Mouse (Mus musculus) mouse trophoblast stem cell (cell line): ENCODE data around the gene Celsr3.

Experiments used
- in situ Hi-C, 2 experiments: fragments of 300-500 bp; cut with MseI, MboI; formaldehyde crosslinking; loops; 2 replicates in 1 of 2; 3 replicates in 1 of 2; pipeline ENCODE4 v1.15.1; 2025

Gene Celsr3

DNA sequence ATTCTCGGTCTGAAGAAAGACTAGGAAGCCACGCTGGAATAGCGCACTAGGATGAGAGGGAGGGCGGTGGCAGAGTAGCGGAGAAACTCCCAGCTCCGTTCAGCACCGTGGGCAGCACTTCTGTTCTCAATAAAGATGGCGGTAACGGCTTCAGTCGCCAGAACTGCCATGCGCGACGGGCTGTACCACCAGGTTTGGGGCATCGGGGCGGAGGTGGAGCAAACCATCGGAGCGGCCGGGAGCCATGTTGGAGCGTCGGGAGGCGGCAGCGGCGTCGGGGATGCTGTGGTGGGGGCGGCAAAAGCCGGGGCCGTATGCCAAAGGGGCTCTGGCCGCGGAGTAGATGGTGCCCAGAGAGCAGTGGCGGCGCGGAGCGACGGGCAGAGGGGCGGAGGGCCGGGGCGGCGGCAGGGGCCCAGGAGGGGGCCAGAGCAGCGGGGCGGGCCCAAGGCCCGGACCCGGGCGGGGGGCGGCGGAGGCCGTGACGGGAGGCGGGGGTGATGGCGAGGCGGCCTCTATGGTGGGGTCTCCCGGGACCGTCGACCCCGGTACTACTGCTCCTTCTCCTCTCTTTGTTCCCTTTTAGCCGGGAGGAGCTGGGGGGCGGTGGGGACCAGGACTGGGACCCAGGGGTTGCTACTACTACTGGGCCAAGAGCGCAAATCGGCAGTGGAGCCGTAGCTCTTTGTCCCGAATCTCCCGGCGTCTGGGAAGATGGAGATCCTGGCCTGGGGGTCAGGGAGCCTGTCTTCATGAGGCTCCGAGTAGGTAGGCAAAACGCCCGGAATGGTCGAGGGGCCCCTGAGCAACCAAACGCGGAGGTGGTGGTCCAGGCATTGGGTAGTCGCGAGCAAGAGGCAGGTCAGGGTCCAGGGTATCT is at the start of gene Celsr3:
TSS of gene Celsr3 (plus strand) at position 501 of the 880 bp plus-strand sequence.
- in situ Hi-C loops = no loop called here

DNA sequence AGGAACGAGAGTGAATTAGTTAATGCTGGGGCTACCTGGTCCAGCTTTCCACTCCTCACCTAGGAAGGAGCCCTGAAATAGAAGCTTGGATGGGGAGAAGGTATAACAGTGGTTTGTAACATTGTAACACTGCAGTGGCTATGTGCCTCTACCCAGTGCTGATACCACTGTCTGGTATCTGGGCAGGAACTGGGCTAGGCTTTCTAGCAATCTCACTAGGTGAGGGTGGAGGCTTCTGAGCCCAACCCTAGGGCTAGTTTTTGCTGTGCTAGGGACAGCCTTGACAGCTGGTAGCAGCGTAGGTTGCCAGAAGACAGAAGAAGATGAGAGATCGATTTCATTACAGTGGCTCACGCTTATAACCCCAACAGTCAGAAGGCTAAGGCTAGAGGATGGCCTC is 49.5 kb upstream of the Celsr3 start:
- in situ Hi-C loops = no loop called here

DNA sequence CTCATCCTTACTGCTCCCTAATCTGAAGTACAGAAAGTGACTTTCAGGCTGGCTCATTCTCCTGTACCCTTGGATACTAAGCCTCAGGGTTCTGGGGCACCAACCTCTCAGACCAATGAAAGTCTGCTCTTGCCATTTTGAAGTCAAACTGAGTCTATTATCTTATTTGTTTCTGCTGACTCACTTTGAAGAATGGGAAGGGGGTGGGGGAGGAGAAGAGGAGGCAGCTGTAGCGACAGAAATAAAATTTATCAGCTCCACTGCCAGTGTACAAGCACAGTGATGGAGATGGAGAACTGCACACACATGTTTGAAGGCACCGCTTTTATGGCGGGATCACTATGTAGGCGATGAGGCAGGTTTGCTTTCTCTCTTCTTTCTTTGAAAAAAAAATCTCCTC is 48.8 kb upstream of the Celsr3 start:
- in situ Hi-C loops = no loop called here

DNA sequence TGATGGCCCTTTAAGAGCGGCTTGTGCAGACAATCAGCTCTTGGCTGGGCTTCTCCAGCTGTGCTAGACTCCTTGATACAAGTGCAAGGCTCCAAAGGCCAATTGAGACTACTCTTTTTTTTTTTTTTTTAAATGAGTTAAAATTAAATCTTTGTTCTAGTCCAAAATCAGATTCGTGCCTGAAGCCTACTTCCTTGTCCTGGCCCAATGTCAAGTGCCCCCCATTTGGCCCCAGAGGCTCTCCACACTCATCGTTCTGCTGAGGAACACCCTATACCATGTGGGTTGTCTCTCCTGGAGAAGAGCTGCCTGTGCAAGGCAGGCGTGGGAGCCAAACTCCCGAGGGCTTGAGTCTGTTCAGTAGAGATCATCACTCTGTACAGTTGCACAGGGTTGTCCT is 45.2 kb upstream of the Celsr3 start:
- in situ Hi-C loops = no loop called here

DNA sequence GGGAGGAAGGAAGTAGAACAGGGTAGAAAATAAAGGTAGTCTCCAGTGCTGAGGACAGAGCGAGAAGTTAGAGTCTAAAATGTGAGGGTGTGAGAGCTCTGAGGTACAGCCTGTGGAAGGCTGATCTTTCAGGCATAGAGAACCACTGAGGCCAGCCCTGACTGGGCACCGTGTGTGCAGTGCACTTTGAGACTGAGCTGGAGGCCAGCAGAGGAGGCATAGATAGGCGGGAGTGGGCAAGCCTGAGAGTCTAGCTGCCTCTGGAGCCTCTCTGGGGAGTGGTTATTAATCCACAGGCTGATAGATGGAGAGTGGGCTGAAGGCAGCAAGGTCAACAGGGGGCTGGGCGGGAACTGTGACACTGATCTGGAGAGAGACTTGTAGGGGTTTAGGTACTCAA is 44.2 kb upstream of the Celsr3 start:
- in situ Hi-C loops = no loop called here

DNA sequence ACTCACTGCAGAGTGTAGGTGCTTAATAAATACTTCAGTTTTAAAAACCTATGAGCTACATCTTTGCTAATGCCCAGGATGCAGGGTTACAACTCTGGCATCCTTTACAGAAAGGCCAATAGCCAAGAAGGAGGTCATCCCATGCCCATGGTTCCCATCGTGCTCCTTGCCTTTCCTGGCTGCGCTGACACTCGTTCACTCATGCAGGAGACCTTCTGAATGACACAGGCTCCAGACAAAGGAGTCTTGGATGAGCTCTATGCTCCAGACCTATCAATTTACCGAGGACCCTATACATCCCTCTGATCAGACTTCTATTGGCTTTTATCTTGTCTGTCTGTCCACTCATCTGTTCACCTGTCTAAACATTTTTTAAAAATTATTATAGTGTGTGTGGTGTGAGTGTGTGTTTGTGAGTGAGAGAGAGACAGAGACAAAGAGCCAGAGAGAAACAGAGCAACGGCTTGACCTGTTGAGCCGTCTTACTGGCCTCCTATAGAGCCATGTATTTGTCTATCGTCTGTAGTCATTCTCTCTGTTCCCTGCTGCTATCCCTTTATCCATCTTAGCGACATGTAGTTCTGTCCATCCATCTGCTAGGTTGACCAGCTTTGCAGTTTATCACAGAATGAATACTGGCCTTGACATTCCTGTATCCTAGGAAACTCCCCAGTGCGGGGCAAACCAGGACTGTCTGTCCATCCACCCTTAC is 43.1 kb upstream of the Celsr3 start:
- in situ Hi-C loops = no loop called here

DNA sequence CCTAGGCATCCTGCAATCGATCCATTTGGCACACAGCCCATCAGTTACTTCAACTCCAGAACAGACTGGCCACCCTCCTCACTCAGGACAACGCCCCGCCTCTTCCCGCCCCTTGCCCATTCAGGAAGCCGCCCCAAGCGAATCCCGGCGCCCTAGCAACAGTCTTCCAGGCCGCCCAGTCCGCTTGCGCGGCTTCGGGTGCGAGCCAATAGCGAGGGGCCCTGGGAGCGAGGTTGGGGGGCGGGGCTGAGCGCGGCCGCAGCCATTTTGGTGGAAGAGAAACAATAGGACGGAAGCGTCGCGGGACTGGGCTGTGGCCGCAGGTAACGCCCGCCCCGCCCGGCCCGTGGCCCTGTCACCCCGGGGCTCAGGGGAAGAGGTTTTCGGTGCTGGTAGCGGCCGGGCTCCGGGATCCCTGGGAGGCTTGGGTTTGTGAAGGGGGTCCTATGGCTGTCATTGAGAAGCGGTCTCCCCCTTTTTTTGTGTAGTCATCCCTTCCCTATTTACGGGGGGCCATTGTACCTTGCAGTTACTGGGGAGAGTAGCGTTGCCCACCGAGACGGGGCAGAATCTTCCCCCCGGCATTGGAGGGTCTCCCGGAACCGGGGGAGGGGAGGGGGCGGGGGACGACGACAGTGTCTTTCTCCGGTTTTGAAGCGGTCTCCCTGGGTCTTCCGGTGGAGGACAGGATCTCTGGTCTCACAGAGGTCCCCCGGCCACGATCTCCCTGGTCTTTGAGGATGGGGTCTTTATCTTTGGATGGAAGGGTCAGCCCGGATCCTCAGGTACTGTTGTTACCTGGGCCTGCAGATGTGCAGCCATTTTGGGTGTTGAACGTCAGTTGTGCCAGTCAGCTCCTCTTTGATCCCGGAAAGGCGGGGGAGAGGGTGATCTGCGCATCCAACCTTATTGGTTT is 42.3 kb upstream of the Celsr3 start, which contains the start of gene Ip6k2:
TSS of gene Ip6k2 (plus strand) at position 249 of the 916 bp plus-strand sequence.
- in situ Hi-C loops = no loop called here

DNA sequence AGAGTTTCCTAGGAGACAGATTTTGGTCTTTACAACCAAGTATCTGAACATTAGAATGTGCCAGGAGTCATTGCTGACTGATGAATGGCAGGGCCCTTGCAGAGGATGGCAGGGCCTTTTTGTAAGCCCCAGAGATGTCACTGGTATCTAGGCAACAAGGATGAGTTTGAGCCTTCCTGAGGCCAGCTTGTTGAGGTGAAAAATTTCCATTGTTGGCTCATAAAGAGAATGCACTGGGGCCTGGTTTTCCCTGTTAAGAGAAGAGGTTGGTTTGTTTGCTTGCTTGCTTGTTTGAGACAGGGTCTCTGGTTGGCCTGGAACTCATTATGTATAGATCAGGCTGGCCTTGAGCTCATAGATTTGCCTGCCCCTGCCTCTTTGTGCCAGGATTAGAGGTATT is 40.7 kb upstream of the Celsr3 start:
- in situ Hi-C loops = no loop called here

DNA sequence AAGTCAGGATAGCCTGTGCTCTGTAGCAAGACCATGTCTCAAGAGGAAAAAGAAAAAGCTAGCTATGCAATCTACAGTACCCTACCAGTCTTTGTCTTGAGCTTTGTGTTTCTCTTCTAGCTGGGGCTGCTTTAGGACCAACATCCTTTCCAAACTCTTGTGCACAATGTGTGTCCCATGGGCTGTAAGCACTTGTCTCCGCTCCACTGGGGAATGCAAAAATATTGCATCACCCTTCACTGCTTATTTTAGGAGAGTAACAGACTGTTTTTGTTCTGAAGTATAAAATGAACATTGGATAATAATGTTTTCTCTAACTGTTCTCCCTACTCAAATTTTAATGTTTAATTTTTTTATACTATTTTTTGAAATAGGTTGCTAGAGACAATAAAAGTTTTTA is 39.6 kb upstream of the Celsr3 start:
- in situ Hi-C loops = no loop called here

DNA sequence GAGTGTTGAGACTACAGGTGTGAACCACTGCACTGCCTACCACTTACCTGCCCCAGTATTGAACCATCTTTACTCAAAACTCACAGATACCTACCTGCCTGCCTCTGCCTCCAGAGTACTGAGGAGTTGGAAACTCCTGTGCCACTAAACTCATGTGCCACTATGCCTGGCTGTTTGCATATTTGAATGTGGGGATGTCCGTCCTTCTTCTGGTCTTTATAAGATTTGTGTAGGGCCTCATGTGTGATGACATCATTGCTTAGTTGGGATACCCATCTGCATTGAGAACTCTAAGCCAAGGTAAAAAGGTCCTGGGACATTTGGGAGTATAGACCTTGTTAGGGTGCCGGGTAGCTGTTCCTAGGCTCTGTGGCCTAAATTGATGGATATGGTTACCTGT is 39.0 kb upstream of the Celsr3 start:
- in situ Hi-C loops = no loop called here

DNA sequence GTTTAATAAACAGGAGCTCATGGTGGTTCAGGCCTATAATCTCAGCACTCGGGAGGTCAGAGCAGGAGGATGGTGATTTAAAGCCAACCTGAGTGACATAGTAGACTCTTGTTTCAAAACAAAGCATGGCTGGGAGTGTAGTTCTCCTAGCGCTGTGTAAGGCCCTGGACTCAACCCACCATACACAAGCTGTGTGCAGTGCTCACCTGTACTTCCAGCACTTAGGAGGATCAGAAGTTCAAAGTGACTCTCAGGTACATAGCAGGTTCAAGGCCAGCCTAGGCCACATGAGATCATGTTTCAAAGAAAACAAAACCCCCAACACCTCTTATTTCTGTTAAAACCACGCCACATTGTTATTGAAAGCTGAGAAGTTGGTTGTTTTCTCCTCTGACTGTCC is 37.4 kb upstream of the Celsr3 start:
- in situ Hi-C loops = no loop called here

DNA sequence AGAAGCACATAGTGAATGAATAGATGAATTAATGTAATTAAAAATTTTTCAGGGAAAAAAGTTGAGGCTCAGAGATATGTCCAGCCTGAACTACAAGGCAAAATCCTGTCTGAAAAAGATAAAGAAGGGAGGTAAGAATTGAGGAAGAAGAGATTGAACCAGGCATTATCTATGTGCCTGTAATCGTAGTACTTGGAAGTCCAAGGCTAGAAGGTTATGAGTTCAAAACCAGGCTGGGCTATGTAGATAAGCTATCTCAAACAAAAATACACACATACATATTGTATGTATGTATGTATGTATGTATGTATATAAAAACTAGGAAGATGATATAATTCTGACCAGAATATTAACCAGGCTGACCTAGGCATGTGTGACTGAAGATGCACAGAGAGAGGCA is 33.8 kb upstream of the Celsr3 start:
- in situ Hi-C loops = no loop called here

DNA sequence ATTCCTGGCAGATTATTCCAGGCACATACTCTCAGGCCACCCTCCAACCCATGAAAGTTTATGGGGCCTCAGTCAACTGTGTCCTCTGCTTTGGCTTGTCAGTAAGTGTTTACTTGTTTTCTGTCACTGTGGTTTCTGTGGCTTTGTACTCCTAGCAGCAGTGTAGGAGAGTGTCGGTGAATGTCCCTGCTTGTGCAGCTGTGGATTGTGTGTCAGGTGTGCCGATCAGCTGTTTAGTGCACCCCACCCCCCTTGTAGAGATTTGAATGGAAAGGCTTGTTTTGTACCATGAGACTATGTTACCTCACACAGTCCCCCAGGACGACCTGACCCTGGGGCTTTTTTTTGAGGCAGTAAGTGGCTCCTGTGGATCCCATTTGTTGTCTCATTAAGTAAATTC is 33.4 kb upstream of the Celsr3 start:
- in situ Hi-C loops = no loop called here

DNA sequence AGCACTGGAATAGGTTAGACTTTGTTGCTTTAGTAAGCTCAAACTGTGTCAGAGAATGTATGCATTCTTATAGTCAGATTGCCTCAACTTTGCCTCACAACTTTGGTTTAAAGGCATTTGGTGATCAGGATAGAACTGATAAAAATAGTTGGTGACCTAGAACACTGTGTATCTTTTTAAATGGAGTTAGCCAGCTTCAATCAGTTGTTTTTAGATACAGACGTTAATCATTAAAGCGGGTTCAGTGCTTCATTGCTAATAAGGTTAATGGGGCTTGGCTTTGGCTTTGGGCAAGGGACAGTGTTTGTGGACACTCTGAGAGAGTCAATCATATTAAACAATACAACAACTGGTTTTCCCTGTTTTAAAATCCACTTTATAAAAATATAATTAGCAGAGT is 30.8 kb upstream of the Celsr3 start:
- in situ Hi-C loops = no loop called here

DNA sequence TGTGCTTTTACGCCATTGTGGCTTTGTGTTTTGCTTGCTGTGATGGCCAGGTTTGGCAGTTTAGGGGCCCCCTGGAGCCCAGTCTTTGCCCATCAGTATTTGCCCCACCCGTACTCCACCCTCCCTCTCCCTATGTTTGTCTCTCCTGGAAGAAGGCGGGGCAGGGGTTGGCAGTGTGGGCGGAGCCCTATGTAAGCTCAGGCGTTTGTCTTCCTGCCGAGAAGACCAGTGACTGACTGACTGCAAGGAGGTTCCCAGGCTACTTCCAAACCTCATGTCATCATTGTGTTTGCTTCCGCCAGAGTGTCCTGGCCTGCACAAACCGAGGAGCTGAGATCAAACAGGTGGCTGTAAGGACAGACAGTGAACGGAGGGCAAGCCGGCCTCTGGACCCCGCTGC is 30.4 kb upstream of the Celsr3 start:
- in situ Hi-C loops = no loop called here

DNA sequence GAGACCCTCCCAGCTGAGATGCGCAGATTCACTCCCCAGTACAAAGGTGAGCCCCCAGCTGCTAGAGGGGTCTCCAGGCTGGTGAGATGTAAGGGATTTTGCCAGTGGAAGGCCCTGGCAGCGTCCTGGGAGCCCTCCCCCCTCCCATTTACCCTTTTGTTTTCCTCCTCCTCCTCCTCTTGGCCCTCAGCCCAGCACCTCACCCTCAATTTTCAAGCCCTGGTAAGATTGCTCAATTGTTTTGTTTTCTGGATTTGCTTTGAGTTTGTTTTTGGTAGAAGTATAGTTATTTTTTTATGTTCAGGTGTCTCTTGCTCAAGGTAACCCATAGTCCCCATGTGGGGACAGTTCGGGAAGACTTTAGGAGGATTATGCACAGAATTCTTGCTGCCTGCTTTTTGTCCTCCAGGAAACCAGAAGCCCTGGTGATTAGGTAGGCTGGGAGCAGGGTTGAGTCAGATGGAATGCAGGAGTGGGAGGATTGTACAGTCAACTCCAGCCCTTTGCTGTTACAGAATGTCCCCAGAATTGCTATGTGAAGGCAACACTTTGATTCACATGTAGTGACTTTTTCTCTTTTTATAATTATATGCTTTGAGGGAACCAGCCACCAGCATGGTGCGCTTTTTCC is 29.7 kb upstream of the Celsr3 start:
- in situ Hi-C loops = no loop called here

DNA sequence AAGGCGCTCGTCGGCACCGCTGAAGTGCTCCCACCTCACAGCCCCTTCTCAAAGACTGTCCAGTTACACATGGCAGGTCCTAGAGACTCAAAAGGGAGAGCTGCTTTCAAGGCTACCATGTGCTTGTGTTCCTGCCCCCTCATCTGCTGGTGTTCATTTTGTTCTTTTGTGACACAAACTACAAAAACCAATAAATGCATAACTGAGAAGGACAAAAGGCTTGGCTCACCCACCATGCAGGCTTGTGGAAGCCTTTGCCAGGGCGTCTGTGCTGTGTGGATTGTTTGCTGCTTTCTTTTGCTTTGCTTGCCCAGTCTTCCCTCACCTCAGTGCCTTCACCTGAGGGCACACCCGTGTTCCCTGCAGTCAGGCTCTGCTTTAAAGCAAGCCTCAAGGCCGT is 28.6 kb upstream of the Celsr3 start:
- in situ Hi-C loops = no loop called here

DNA sequence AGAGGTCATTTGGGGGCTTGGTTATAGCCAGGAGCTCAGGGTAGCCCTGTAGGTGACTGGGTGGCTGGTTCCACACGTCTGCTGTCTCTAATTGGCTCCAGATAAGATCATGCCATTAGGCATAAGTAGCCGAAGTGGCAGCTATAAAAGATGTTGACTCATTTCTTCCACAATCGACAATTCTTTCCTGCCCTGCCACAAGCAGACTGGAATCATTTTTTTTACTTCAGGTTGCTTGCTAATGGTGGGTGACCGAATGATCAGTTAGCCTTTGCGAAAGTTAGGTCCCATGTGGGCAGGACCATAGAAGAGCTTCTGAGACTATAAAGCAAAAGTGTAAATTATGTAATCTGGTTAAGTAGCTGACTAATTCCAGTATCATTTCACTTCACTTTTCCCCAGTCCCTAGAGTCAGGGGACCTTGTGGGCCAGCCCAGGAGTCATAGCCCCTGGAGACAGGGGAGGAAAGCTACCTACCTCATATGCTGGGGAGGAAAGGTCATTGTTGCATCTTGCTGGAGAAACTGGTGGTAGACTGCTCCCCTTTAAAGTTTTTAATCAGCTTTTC is 27.5 kb upstream of the Celsr3 start:
- in situ Hi-C loops = no loop called here

DNA sequence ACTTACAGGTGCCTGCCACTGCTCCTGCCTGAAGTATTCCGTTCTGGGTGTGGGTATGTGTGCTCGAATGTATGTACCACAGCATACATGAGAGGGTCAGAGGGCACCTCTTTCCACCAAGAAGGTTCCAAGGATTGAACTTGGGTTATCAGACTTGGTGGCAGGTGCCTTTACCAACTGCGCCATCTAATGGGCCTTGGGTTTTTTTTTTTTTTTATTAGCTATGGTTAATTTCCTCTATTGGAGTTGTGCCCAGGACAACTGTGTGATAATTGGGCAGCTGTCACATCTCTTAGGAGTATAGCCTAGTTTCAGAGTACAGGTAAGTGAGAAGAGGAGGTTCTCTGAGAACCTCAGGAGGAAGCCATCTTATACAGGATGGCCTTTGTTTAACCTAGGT is 26.6 kb upstream of the Celsr3 start:
- in situ Hi-C loops = no loop called here

DNA sequence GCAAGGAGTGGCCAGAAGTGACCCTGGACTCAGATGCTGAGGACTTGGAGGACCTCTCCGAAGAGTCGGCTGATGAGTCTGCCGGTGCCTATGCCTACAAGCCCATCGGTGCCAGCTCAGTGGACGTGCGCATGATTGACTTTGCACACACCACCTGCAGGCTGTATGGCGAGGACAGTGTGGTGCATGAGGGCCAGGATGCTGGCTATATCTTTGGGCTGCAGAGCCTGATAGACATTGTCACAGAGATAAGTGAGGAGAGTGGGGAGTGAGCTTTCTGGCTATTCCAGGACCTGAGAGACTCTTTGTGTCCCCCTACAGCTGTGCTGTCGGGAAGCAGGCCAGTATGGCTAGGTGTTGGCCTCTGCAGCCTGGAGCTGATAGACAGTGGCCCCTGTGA is 20.4 kb upstream of the Celsr3 start:
- in situ Hi-C loops = no loop called here

DNA sequence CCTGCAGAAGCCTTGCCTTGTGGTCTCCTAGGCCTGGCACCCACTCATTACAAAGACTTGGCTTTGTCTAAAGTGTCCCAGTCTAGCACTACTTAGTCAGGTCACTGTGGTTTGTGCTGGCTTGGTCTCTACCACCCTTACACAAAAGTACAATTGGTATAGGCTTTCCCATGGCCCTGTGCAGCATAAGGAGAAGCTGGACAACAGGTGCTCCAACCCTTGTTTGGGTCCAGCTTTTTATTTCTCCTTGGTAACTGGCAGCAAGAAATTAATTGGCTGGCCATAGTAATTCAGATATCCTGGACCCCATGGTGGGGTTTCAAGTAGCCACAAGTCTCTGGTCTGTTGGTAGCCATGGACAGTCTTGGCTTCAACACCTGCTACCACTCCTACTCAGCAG is 19.7 kb upstream of the Celsr3 start:
- in situ Hi-C loops = no loop called here
